Mouse (Mus musculus): Measurements from ENCODE around the gene Epha7.

Epha7 gene

GRCm38 (mm10) chr4:28812691-28813289 is at the start of gene Epha7:
Epha7 (plus strand) TSS chr4:28813131.
- DNase-seq (ENCODE audit: extremely low spot score, low read depth, low spot score), result peak; percentile 82

GRCm38 (mm10) chr4:28783961-28784360 is 29.0 kb upstream of the Epha7 start:
- DNase-seq (ENCODE audit: extremely low spot score, low read depth, low spot score), result peak; percentile 62

GRCm38 (mm10) chr4:28808800-28809199 is 4.1 kb upstream of the Epha7 start:
- no peak for DNase-seq (ENCODE audit: extremely low spot score, low read depth, low spot score)

- no peak for DNase-seq (ENCODE audit: extremely low spot score, low read depth, low spot score)
These were observed 3.2 kb upstream of the Epha7 start for GRCm38 (mm10) chr4:28809703-28810102.

GRCm38 (mm10) chr4:28813551-28814475 is 882 bp downstream of the Epha7 start:
- DNase-seq (ENCODE audit: extremely low spot score, low read depth, low spot score), result no peak

GRCm38 (mm10) chr4:28814476-28814815 is 1.5 kb downstream of the Epha7 start:
- no peak for DNase-seq (ENCODE audit: extremely low spot score, low read depth, low spot score)

- DNase-seq (ENCODE audit: extremely low spot score, low read depth, low spot score), result no peak
These were observed 2.1 kb downstream of the Epha7 start for GRCm38 (mm10) chr4:28814816-28815620.

GRCm38 (mm10) chr4:28815621-28815920 is 2.6 kb downstream of the Epha7 start:
- no peak for DNase-seq (ENCODE audit: extremely low spot score, low read depth, low spot score)

GRCm38 (mm10) chr4:28823616-28824015 is 10.7 kb downstream of the Epha7 start:
- DNase-seq (ENCODE audit: extremely low spot score, low read depth, low spot score), result no peak

- no peak for DNase-seq (ENCODE audit: extremely low spot score, low read depth, low spot score)
These were observed 11.7 kb downstream of the Epha7 start for GRCm38 (mm10) chr4:28824616-28825015.

- no peak for DNase-seq (ENCODE audit: extremely low spot score, low read depth, low spot score)
These were observed 24.7 kb downstream of the Epha7 start for GRCm38 (mm10) chr4:28837669-28838068.

- DNase-seq (ENCODE audit: extremely low spot score, low read depth, low spot score), result no peak
These were observed 33.4 kb downstream of the Epha7 start for GRCm38 (mm10) chr4:28846311-28846710.

GRCm38 (mm10) chr4:28850388-28850787 is 37.5 kb downstream of the Epha7 start:
- no peak for DNase-seq (ENCODE audit: extremely low spot score, low read depth, low spot score)

GRCm38 (mm10) chr4:28862845-28863666 is 50.1 kb downstream of the Epha7 start:
- DNase-seq (ENCODE audit: extremely low spot score, low read depth, low spot score), result no peak

- no peak for DNase-seq (ENCODE audit: extremely low spot score, low read depth, low spot score)
These were observed 53.5 kb downstream of the Epha7 start for GRCm38 (mm10) chr4:28866411-28866810.

- DNase-seq (ENCODE audit: extremely low spot score, low read depth, low spot score), result no peak
These were observed 58.7 kb downstream of the Epha7 start for GRCm38 (mm10) chr4:28871615-28872014.

GRCm38 (mm10) chr4:28881271-28882044 is 68.5 kb downstream of the Epha7 start:
- DNase-seq (ENCODE audit: extremely low spot score, low read depth, low spot score), result no peak

- DNase-seq (ENCODE audit: extremely low spot score, low read depth, low spot score), result no peak
These were observed 76.7 kb downstream of the Epha7 start for GRCm38 (mm10) chr4:28889630-28890029.

- no peak for DNase-seq (ENCODE audit: extremely low spot score, low read depth, low spot score)
These were observed 77.2 kb downstream of the Epha7 start for GRCm38 (mm10) chr4:28890102-28890501.

- DNase-seq (ENCODE audit: extremely low spot score, low read depth, low spot score), result no peak
These were observed 82.5 kb downstream of the Epha7 start for GRCm38 (mm10) chr4:28895480-28895879.

All from hindlimb bud, embryonic 11.5 days (tissue).